Mouse (Mus musculus): ENCODE results near the gene Hectd4.

- no peak for TF ChIP-seq CTCF (IDR thresholded peaks at IDR 0.05; ENCODE audit: extremely low read depth, insufficient read length, insufficient replicate concordance, low read depth, low read length)
- TF ChIP-seq POLR2A (IDR thresholded peaks at IDR 0.05; ENCODE audit: low read depth, low read length): no peak
Observed at GRCm38 (mm10) chr5:121292309-121293165, 72.5 kb downstream of the Hectd4 start.

Data from small intestine, adult 2 months (tissue).